Mouse (Mus musculus) gastrocnemius, postnatal 36 days (tissue): Measurements from ENCODE around the gene Itgae. TPM values are rescaled to one million over a fixed set of nuclear protein-coding genes. Genes with fewer than 3 reads are reported as not detected.
"Not testable (repeated sequence)": the region's sequence is repeated elsewhere in the genome, so short reads cannot be mapped to it uniquely, and the experiment has no call there.

ENCODE experiments used
- DNase-seq, 2 experiments: peaks; one replicate each; pipeline ENCODE4 v3.0.0; 2022
- intact Hi-C: fragments of 180-260 bp; cut with DNase I; formaldehyde crosslinking; loops from one replicate; pipeline ENCODE4 v1.15.1; 2025
- total RNA-seq, 2 experiments: library from RNA; stranded (reverse); gene quantifications; 2 replicates each; pipeline ENCODE4 v1.2.3; 2021

Gene Itgae
- total RNA-seq, 2 experiments from 2014 or later: 0.07 to 0.13 TPM

DNA sequence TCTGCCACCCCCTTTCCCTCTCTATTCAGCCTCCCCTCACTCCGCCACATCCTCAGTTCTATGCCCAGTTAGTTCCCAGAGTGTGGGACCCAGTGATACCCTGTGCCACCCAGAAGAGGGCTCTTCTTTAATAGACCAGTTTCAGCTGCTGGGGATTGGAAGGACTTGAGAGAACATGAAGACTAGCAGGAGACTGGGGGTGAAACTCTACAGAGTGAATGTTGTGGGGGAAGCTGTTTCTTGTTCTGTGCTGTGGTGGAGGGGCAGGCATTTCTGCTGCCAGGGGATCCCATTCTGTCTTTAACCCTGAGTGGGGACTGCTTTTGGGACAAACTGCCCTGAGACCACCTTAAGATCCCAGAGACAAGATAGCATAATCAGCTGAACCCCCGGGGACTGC, 443 bp downstream of the Itgae start:
- no peak for DNase-seq
- intact Hi-C loops: no loop called here

DNA sequence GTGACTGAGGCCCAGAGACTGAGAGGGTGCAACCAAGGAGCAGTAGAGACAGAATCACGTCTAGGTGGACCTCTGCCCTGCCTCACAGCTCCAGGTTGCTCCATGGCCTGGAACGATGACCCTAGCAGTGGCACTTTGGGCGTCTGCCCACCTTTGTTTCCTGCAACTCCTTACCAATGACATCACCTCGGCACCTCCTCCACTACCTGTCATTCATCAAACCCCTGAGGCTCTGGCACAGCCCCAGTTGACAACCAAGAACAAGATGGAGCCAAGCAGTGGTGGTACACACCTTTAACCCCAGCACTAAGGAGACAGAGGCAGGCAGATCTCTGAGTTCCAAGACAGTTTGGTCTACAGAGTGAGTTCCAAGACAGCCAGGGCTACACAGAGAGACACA, 1.7 kb downstream of the Itgae start:
- intact Hi-C loops: no loop called here
- DNase-seq: no peak

DNA sequence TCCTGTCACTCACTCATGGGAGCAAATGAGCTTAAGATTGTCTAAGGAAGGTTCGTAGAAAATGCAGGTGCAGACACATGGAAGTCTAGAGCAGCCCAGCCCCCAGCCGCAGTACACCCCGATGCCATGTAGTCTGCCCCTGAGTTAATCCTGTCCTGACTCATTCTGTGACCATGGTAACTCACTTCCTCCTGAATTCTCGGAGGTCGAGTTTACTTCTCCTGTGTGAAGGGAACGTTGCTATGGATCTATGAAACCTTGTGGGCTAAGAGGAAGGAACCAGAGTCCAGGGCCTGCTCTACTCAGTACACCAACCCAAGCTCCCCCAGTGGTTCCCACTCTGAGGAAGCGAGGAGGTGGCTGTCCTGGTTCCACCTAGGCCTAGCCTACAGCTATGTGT, 2.5 kb downstream of the Itgae start:
- no peak for DNase-seq
- intact Hi-C loops: no loop called here

DNA sequence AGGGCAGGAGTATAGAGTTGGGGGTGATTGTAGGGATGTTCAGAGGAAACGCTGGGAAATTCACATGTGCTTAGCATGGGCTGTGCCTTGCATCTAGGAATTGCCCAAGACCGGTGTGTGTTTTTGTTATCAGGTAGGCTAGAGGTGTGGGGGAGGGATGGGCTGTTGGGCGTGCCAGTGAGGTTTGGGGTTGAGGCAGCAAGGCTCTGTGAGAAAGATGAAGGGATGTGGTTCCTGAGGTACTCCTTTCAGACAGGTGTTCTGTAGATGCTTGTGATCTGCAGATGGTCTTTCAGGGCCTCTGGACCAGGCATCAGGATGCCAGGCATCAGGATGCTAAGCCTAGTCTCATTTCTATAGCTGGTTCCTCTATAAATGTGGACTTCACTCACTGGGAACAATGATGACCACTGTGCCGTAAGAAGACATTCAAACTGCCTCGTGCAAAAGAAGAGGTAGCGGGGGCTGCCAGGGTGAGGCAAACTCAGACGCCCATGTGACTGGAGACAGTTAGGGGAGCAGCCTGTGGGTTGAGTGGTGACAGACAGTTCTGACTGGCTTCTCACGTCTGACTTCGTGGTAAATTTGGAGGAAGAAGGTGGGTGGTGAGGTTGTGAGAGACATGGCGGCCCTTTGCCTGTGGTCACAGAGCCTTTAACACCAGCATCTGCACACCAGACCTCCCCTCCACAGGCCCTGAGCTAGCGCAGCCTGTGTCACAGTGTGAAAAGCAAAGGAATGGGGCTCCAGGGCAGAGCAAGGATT, 4.0 kb downstream of the Itgae start:
- DNase-seq: no peak
- intact Hi-C loops: no loop called here

DNA sequence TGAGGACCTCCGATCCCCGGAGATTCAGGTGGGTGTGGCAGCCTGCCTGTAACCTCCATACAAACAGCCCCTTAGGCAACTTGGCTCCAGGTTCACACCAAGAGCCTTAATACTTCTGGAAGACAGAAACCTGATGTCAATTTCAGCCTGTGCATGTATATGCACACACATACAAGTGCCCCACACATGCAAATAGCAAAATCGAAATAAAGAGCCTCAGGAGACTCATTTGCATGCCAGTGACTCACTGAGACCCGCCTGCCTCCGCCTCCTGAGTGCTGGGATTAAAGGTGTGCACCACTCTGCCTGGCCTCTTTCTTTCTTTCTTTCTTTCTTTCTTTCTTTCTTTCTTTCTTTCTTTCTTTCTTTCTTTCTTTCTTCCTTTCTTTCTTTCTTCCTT, 8.5 kb downstream of the Itgae start:
- intact Hi-C loops: no loop called here
- no peak for DNase-seq

DNA sequence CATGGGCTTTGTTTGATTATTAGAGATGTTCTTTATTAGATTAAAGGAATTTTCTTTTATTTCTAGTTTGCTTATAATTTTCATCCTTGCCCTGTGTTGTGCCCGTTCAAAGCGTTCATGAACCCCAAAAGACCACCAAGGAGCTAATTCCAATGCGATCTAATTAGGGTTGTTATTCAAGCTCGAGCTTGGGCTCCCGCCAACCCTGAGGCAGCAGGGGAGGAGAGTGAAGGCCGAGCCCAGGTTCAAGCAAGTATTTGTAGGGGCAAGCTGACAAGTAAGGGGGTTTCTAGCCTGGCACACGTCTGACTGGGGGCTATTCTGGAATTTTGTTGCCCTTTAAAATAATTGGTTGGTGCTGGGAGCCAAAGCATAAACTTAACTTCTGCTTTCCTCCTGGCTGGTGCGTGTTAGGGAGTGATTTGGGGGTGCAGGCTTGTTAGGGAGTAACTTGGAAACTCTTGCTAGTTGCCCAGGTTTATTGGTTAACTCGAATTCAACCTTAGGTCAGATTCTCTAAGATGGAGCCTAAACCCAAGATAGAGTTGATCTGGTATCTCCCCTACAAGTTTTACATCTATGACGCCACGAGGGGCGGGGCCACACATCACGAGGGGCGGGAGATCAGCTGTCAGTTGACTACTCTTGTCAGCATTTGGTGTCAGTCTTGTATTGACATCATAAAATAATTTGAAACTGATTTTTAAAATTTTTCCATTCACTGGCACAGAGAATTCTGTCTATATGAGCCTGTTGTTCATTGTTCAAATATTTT, 9.8 kb downstream of the Itgae start:
- DNase-seq: no peak
- intact Hi-C loops: loop anchor here (10.0 kb wide), 1 partner anchor 95 kb away; no protein-coding TSS in a partner anchor

DNA sequence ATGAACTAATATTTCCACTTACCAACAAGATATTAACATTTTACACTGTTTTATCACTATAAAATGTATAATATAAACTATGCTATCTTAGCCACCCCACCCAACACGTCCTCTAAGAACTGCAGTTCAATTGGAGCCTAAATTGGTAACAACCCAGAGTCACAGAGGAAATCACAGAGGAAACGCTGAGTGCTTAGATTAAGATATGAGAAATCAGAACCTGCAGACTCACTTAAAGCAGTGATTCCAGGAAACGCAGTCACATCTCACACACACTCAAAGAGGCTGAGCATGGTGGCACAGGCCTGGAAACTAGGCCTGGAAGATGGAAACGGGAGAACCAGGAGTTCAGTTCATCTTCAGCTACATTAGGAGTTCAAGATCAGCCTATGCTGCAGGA, 10.9 kb downstream of the Itgae start:
- intact Hi-C loops: loop anchor here (10.0 kb wide), 1 partner anchor 97 kb away; no protein-coding TSS in a partner anchor

DNA sequence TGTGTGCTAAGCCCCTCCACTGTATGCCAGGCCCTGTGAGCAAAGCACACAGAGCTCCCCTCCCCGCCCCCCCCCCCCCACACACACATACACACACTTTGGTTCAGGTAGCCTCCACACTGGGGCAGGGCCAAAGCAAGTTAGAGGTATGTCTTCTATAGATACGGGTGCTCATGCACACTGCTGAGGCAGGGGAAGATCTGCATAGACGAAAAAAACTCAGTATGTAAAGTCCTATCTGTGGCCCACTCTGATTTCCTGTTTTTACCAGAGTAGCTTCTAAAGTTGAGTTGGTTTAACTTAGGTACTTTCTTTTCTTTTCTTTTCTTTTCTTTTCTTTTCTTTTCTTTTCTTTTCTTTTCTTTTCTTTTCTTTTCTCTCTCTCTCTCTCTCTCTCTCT, 14.9 kb downstream of the Itgae start:
- no peak for DNase-seq
- intact Hi-C loops: loop anchor here (5.0 to 10.0 kb wide), 2 partner anchors 33 to 100 kb away; no protein-coding TSS in a partner anchor

More for the DNA sequence above, 10.9 kb downstream of the Itgae start:
- DNase-seq: no peak

DNA sequence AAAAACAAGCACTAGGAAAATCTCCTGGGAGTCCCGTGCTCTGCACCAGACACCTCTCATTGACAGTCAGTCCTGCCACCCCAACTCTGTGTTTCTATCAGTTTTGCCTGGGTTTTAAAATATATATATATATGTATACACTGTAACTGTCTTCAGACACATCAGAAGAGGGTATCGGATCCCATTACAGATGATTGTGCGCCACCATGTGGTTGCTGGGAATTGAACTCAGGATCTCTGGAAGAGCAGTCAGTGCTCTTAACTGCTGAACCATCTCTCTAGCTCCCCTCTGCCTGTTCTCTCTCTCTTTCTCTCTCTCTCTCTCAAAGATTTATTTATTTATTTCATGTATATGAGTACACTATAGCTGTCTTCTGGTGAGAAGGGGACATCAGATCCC, 17.0 kb downstream of the Itgae start:
- DNase-seq: not testable (repeated sequence)
- intact Hi-C loops: loop anchor here (5.0 to 10.0 kb wide), 2 partner anchors 35 to 103 kb away; no protein-coding TSS in a partner anchor

DNA sequence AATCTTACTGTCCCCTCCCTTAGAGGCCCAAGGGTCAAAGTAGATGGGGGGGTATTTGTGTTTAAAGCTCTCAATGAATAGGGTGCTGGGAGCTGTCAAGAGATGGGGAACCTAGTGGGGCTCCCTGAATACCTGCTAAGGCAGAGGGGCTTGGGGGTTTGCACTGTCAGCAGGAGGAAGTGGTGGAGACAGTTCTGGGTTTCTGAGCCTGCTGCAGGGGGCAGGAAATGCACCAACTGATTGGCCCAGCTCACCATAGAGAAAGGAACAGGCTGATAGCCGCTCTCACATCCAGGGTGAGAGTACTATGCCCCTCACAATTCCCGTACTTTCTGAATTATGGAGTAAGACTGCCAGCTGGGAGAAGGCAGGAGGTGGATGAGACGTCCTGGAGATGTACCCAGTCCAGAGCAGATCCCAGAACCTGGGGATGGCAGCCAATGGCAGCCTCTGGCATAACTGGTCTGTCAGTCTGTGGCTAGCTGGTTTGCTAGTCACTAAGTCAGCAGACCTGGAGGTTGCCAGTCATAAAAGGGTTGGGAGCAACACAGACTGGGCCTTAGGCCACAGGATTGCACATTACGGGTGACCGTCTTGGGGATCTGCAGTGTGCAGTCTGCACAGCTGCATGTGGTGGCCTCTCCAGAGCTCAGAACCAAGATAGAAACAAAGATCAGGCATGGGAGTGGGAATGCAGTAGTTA, 18.0 kb downstream of the Itgae start:
- intact Hi-C loops: loop anchor here (5.0 to 10.0 kb wide), 2 partner anchors 36 to 104 kb away; no protein-coding TSS in a partner anchor
- no peak for DNase-seq

DNA sequence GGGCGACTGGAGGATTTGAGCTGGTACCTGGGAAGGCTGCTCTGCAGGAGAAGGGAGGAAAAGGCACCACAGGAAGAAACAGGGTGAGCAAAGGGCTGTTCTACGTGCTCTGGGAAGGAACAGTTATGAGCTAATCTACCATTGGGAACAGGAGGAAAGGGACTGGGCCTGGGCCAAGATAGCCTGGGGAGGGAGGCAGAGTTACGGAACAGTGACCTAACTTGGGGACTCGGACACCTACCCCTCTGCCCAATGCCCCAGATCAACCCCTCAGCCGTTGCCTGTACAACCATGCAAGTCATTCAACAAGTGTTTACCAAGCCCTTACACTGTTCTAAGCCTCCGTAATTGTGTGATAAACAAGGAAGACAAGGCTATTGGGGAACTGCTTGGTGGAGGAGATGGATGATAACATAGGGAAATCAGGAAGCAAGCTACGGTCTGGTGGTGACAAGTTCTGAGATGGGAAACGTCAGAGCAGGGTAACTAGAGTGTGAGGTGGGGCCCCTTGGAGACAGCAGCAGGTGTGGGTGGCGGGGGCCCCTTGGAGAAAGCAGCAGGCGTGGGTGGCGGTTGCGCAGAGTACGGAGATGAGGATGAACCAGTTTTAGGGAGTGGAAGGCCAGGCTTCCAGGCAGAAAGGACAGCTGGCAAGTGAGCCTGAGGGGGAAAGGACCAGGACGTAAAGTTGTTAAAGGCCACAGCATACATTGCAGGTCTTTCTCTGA, 18.7 kb downstream of the Itgae start:
- intact Hi-C loops: loop anchor here (5.0 to 10.0 kb wide), 2 partner anchors 37 to 104 kb away; no protein-coding TSS in a partner anchor
- DNase-seq: no peak

DNA sequence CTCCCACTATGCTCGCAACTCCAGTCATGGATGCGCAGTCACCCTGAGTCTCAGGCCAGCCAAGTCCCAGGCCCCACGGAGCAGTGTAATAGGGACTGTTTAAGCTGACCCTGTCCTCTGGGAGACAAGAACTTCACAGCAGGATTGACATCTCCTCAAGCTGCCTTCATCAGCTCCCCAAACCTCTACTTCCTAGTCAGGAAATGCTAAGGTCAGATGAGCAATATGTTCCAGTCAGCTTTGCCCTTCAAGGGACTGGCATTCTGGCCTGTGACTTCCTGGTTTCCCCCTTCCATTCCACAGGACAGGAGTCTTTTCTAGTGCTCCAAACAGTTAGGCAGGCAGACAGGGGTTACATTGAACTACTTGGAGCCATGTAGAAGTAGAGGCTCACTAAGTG, 19.6 kb downstream of the Itgae start:
- intact Hi-C loops: loop anchor here (5.0 to 10.0 kb wide), 2 partner anchors 38 to 105 kb away; no protein-coding TSS in a partner anchor
- no peak for DNase-seq

DNA sequence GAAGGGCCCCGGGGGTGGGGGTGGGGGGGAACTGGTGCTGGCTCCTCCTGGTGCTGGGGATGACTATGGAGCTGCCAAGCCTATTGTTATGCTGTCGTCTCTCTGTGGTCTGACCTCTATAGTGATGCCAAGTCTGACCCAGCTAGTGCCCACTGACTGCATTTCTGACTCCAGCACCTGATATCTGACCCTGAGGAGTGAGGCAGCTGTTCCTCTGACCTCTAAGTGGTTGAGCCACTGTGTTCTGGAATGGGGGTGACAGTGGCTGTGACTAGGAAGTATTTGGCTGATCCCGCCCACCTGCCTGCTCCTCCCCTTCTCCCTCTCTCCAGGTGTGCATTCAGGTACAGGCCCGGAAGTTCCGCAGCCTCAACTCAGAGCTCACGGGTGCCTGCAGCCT, 21.0 kb downstream of the Itgae start:
- intact Hi-C loops: no loop called here
- no peak for DNase-seq

DNA sequence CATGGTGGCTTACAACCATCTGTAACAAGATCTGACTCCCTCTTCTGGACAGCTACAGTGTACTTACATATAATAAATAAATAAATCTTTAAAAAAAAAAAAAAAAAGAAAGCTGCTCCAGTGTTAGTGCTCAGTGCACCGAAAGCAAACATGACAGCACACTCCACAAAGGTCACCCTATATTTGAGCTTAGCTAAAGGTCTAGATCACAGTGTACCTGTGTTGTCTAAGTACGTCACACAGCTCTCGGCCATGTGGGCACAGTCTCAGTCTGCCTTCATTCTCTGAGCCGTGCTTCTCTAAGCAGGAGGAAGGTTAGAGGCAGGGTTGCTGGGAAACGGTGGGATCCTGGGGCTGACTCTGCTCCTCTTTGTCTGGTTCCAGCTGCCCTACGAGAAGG, 36.1 kb downstream of the Itgae start:
- no peak for DNase-seq

DNA sequence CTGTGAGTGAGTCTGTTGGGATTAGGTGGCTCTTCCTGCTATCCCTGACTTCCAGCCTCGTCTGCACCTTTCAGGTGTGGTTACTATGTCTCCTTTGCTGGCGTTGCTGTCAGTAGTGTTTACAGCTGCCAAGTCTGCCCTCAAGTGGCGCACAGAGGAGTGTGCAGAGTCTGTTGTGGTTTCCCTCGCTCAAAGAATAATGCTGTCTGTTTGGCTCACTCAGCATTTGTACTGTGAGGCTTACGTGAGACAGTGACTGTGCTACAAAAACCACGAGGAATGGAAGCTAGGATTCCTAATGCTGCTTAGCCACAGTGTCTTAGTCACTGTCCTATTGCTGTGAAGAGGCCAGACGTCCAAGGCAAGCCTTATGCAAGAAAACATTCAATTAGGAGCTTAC, 40.6 kb downstream of the Itgae start:
- intact Hi-C loops: no loop called here

More for the DNA sequence above, 36.1 kb downstream of the Itgae start:
- intact Hi-C loops: no loop called here

DNA sequence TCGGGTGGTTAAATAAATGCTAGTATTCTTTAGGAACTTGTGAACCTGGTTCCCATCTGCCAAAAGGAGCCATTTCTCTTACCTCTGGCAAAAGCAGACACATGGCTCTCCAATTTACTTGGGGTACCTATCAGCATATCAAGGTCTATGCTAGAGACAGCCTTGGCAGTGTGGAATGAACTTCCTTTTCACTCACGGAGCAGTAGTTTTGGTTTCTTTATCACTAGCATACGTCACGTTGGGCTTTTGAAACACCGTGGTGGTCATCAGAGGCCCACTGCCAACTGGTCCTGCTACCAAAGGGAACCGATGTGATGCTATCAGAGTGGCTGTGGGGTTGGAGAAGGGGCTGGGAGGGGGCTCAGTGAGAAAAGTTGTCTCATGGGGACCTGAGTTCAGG, 42.6 kb downstream of the Itgae start:
- intact Hi-C loops: no loop called here

More for the DNA sequence above, 40.6 kb downstream of the Itgae start:
- DNase-seq: no peak

DNA sequence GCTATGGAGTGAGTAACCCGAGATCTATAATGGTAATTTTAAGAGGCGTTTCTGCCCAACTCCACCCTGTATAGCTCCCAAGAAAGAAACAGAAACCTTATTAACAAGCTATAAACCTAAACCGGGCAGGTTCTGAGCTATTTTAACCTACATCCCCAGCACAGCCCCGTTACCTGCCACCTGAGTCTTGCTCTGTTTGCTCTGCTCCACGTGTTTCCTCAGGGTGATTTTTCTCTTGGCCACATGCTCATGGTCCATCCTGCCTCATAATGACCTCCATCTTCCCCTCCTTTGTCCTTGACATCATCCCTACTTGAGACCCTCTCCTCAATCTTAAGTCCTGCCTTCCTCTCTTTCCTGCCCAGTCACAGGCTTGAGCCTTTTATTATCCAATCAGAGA, 43.8 kb downstream of the Itgae start:
- no peak for DNase-seq
- intact Hi-C loops: no loop called here

More for the DNA sequence above, 42.6 kb downstream of the Itgae start:
- no peak for DNase-seq

DNA sequence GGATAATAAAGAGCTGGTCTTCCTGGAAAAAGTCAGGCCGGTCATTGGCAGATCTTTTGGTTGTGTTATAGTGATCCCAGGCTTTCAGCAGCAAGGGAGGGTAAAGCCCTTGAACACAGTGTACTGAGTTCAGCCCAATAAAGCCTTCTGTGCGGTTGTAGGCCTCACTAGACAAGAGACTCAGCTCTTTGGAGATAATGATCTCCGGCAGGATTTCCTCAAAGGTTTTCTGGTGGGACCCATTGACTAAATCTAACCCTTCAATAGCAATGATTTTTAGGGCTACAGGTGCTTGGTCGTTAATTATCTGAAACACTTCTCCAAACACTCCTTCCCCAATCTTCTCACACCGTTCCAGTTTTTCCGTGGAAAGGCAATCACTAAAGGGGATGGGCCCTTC, 46.2 kb downstream of the Itgae start:
- DNase-seq: no peak
- intact Hi-C loops: no loop called here

DNA sequence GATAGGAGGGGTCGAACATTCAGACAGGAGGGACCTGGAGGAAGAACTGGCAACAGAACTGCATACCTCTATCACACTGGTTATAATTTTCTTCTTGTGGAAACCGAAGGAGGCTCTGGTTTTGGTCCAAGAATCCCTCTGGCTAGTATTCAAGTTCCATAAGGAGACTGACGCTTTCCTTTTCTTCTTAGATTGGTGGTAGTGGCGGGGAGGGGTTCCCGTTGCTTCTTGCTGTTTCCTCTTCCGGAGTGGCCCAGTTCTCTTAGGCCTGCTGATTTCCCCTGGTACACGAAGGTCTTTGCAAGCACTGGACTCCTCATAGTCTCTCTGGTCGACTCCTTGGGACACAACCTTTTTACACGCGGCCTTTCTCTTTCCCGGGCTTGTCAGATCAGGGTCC, 46.7 kb downstream of the Itgae start:
- intact Hi-C loops: no loop called here
- DNase-seq: no peak
